Mouse (Mus musculus) testis, adult 2 months (tissue): ENCODE measurements around the gene Gnai2.

ENCODE experiments used
- CTCF ChIP-seq: fragments of 200-500 bp; IDR thresholded peaks from 2 replicates; pipeline ENCODE4 v1.5.1; 2012; ENCODE audit warnings: low read depth, mild to moderate bottlenecking, inconsistent platforms, low read length, moderate library complexity; ENCODE audit not compliant: control insufficient read depth, insufficient read depth, insufficient replicate concordance
- POLR2A ChIP-seq: fragments of 200-500 bp; IDR thresholded peaks from 2 replicates; pipeline ENCODE4 v1.6.1; 2012; ENCODE audit warnings: low read depth, mild to moderate bottlenecking, inconsistent platforms, low read length, moderate library complexity; ENCODE audit not compliant: control insufficient read depth

- TF ChIP-seq CTCF (no peak), POLR2A (no peak)
Measured at GRCm38 (mm10) chr9:107659961-107660360, 24.8 kb upstream of the Gnai2 start.
